Mouse (Mus musculus) limb, embryonic 14.5 days (tissue): ENCODE data around the gene Clasp1. TPM values are rescaled to one million over a fixed set of nuclear protein-coding genes. Genes with fewer than 3 reads are reported as not detected.
A peak's percentile ranks its signal among the peaks of the same experiment; 100 is the strongest.

Experiments used
- ATAC-seq: fragments of 200-750 bp; cut with Nextera tagmentation; 2 replicates; pipeline ENCODE4 v1.8.0; 2017; ENCODE audit warnings: low read depth, moderate number of reproducible peaks, moderate TSS enrichment; ENCODE audit not compliant: low FRiP score
- DNase-seq: peaks from one replicate; pipeline ENCODE4 v3.0.0-alpha.2; 2015; ENCODE audit warnings: low spot score
- H3K27ac ChIP-seq: fragments of 300-500 bp; sonication (generic); replicated peaks from 2 replicates; pipeline ENCODE4 v1.5.1; 2014; ENCODE audit warnings: low read depth, mild to moderate bottlenecking, low read length, moderate library complexity, mixed read lengths
- H3K27me3 ChIP-seq: fragments of 300-500 bp; sonication (generic); 2 replicates; pipeline ENCODE4 v1.6.1; 2014; ENCODE audit warnings: low read length, mixed read lengths; ENCODE audit not compliant: control insufficient read depth, insufficient read depth
- H3K36me3 ChIP-seq: fragments of 300-500 bp; sonication (generic); 2 replicates; pipeline ENCODE4 v1.6.1; 2014; ENCODE audit warnings: mild to moderate bottlenecking, low read length, moderate library complexity, mixed read lengths; ENCODE audit not compliant: control insufficient read depth, insufficient read depth
- H3K4me1 ChIP-seq: fragments of 300-500 bp; sonication (generic); 2 replicates; pipeline ENCODE4 v1.6.1; 2014; ENCODE audit warnings: antibody characterized with exemption, low read length, mixed read lengths; ENCODE audit not compliant: control insufficient read depth, insufficient read depth
- H3K4me2 ChIP-seq: fragments of 300-500 bp; sonication (generic); replicated peaks from 2 replicates; pipeline ENCODE4 v1.6.1; 2014; ENCODE audit warnings: low read depth, mild to moderate bottlenecking, low read length, moderate library complexity; ENCODE audit not compliant: severe bottlenecking
- H3K4me3 ChIP-seq: fragments of 300-500 bp; sonication (generic); replicated peaks from 2 replicates; pipeline ENCODE4 v1.5.1; 2014; ENCODE audit warnings: low read length
- H3K9ac ChIP-seq: fragments of 300-500 bp; sonication (generic); 2 replicates; pipeline ENCODE4 v1.6.1; 2014; ENCODE audit warnings: mild to moderate bottlenecking, low read depth, low read length, moderate library complexity; ENCODE audit not compliant: severe bottlenecking
- H3K9me3 ChIP-seq: fragments of 300-500 bp; sonication (generic); 2 replicates; pipeline ENCODE4 v1.6.1; 2016; ENCODE audit warnings: low read length; ENCODE audit not compliant: control insufficient read depth
- POLR2A ChIP-seq: fragments of 200-500 bp; IDR thresholded peaks from 2 replicates; pipeline ENCODE4 v1.8.0; 2012; ENCODE audit warnings: inconsistent platforms, mild to moderate bottlenecking, moderate library complexity, borderline replicate concordance; ENCODE audit not compliant: insufficient read depth, insufficient read length; ENCODE audit errors: extremely low read depth
- WGBS: fragments of 180-500 bp; shearing (Covaris S2); extraction: QIAGEN DNeasy Blood & Tissue Kit; methylation state at CpG from one replicate; pipeline ENCODE4 v1.1.7; 2014; 5-methylcytosine and 5-hydroxymethylcytosine counted together
- polyA plus RNA-seq, 2 experiments: library from polyadenylated mRNA; depleted of rRNA in 1 of 2; stranded (reverse) in 1 of 2; unstranded in 1 of 2; fragments of >200 nt; fragmentation: Nextera tagmentation in 1 of 2; extraction: Ambion mirVana in 1 of 2; gene quantifications; 2 replicates each; pipeline versions ENCODE4 v1.2.1 to v1.2.3; 2012 to 2014

The Clasp1 gene
- polyA plus RNA-seq (2012; rRNA removed) (48.5 and 50.5 TPM in 2 replicates), polyA plus RNA-seq (2014; fragmentation: Nextera tagmentation; extraction: Ambion mirVana) (47.8 and 53.3 TPM in 2 replicates)

DNA sequence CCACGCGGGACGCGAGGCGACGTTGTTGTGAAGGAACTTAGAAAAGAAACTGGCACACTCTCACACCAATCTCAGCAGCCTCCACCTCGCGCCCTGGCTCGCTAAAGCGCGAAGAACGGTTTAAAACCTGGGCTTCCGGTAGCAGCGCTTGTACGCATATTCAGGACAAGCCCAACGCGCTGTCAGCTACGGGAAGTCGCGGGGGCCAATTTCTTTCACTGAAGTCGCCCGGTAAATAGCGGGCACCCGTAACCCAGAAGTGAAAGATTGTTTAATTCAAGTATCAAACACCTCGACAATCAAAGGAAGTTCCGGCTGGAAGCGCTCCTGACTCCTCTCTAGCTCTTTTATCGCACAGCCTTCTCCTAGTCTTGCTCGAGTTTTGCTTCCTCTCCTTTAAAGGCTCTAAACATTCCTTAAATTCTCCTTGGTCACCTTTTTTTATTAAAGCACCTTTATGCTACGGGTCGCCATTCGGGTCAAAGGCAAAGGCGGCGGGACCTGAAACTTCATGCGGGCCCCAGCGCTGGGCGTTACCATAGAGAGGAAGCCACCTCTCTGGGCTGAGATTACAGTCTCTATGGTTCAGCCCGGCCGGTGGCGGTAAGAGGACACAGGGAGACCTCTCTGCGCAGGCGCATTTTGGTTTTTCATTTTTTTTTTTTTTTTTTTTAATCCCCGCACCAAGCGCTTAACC is at the start of gene Clasp1:
Gene Clasp1 (plus strand): TSS at position 302 of the 697 bp plus-strand sequence.
- under 1% methylated on average over 44 of the region's 44 CpGs for WGBS
- Histone ChIP-seq H3K4me1 (peaks cover 14% of the 10 kb centered on the region), H3K9me3 (no peaks in the 10 kb centered on the region), H3K27ac (peak within 1 kb of the TSS; percentile 77), H3K36me3 (no peaks in the 10 kb centered on the region), H3K27me3 (no peaks in the 10 kb centered on the region), H3K4me3 (peak within 1 kb of the TSS; percentile 85), H3K4me2 (peak within 1 kb of the TSS; percentile 63), H3K9ac (peak within 1 kb of the TSS; percentile 89)
- peak; percentile 97 for DNase-seq
- peak; percentile 79; the same call in 1 of the 2 replicates for TF ChIP-seq POLR2A
- peak; percentile 98 for ATAC-seq

DNA sequence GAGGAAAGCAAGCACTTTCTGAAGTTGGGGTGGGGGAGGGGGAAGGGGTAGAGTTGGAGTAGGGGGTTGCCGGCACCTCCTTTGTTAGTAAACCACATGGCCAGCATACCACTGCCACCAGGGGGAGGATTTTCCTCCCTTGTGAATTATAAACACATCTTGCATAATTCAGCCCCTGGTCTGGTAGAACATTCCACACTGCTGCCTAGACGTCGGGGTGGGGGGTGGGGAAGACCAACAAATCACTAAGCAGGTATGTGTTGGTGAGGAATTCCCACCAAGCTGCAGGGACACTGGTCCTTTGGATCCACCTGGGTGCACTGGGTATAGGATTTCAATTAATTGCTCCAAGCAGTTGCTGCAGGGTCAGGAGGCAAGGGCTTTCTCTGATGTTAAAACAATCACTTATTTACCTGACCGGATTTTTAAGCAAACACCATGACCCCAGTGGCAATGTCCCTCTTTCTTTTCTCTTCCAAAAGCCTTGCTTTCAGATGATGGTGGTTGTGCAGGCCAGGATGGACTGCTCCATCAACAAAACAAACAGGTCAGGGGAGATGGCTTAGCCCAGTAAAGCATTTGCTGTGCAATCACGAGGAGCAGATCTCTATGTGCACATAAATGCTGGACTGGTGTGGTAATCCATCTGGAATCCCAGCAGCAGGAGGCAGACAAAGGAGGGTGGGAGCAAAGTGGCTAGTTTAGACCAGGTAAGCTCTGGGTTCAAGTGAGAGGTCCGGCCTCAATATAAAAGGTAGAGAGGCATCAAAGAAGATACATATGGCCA is 45.0 kb upstream of the Clasp1 start:
- ATAC-seq (peak; percentile 41; the same call in 1 of the 2 replicates), DNase-seq (peak; percentile 28)
- Histone ChIP-seq H3K27ac (no peak overlapping the region), H3K9me3 (no peaks in the 10 kb centered on the region), H3K27me3 (no peaks in the 10 kb centered on the region), H3K4me3 (no peak overlapping the region), H3K36me3 (no peaks in the 10 kb centered on the region), H3K4me2 (no peak overlapping the region), H3K4me1 (peaks cover 6% of the 10 kb centered on the region; the same call in 1 of the 2 replicates), H3K9ac (no peak overlapping the region)
- 24% methylated on average over 6 of the region's 6 CpGs for WGBS
- TF ChIP-seq POLR2A: no peak

DNA sequence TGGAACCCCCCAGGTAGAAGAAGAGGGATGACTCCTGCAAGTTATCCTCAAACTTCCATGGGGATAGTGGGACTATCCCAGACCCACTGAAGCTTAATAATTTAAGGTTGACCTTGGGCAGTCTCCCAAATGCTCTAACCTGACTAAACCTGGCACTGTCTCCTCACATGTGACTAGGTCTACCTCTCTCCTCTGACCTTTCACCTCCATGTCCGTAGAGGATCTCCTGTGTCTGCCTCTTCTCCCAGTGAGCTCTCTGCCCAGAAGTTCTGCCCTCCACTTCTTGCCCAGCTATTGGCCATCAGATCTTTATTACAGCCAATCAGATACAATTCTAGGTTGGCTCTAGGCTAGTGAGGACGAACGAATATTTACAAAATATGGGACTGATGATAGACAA is 38.9 kb upstream of the Clasp1 start:
- no peak overlapping the region for H3K4me3 ChIP-seq
- 82% methylated on average over 3 of the region's 3 CpGs for WGBS
- H3K9ac ChIP-seq: no peak overlapping the region
- H3K4me2 ChIP-seq: no peak overlapping the region
- no peak overlapping the region for H3K27ac ChIP-seq
- no peaks in the 10 kb centered on the region for H3K9me3 ChIP-seq
- no peaks in the 10 kb centered on the region for H3K27me3 ChIP-seq
- DNase-seq: no peak
- no peaks in the 10 kb centered on the region for H3K4me1 ChIP-seq
- H3K36me3 ChIP-seq: no peaks in the 10 kb centered on the region
- ATAC-seq: no peak
- TF ChIP-seq POLR2A: no peak

GRCm38 (mm10) chr1:118359071-118359761 is 29.6 kb upstream of the Clasp1 start:
- TF ChIP-seq POLR2A: no peak
- H3K36me3 ChIP-seq: no peaks in the 10 kb centered on the region
- no peak for ATAC-seq
- no peaks in the 10 kb centered on the region for H3K4me1 ChIP-seq
- H3K27me3 ChIP-seq: no peaks in the 10 kb centered on the region
- WGBS: 64% methylated on average over 6 of the region's 6 CpGs
- H3K27ac ChIP-seq: no peak overlapping the region
- H3K4me2 ChIP-seq: no peak overlapping the region
- no peaks in the 10 kb centered on the region for H3K9me3 ChIP-seq
- no peak overlapping the region for H3K9ac ChIP-seq
- DNase-seq: peak; percentile 33
- no peak overlapping the region for H3K4me3 ChIP-seq

DNA sequence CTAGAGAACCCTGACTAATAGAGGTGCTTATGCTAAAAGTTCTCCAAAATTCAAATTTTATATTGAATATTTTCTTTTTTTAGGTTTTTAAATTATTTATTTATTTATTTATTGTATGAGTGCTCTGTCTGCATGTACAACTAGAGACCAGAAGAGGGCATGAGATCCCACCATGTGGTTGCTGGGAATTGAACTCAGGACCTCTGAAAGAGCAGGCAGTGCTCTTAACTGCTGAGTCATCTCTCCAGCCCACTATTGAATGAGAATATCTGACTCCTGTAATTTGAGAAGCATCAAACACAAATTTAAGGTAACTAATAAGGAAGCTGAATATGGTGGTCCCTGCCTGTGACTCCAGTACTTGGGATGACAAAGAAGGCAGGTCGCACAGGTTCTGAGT is 20.9 kb upstream of the Clasp1 start:
- Histone ChIP-seq H3K4me1 (no peaks in the 10 kb centered on the region), H3K4me2 (no peak overlapping the region), H3K27ac (no peak overlapping the region), H3K9ac (no peak overlapping the region), H3K4me3 (no peak overlapping the region), H3K36me3 (no peaks in the 10 kb centered on the region), H3K9me3 (no peaks in the 10 kb centered on the region), H3K27me3 (no peaks in the 10 kb centered on the region)
- no peak for TF ChIP-seq POLR2A
- no peak for ATAC-seq
- no peak for DNase-seq
- WGBS: 97% methylated on average over 1 of the region's 1 CpGs
